Mouse (Mus musculus) embryo, embryonic 9.5 days (tissue): ENCODE data around the gene Eya2.

Experiments
- DNase-seq: peaks from one replicate; pipeline ENCODE4 v3.0.0-alpha.2; 2017; ENCODE audit errors: extremely low spot score

Eya2 gene

GRCm38 (mm10) chr2:165716688-165717087 is 121.9 kb downstream of the Eya2 start:
- no peak for DNase-seq

GRCm38 (mm10) chr2:165717182-165718176 is 122.6 kb downstream of the Eya2 start:
- DNase-seq, result no peak

GRCm38 (mm10) chr2:165719382-165719781 is 124.5 kb downstream of the Eya2 start:
- no peak for DNase-seq

GRCm38 (mm10) chr2:165721941-165722340 is 127.1 kb downstream of the Eya2 start:
- DNase-seq, result no peak

GRCm38 (mm10) chr2:165732552-165733238 is 137.9 kb downstream of the Eya2 start:
- DNase-seq, result no peak

- DNase-seq, result no peak
These were observed 138.9 kb downstream of the Eya2 start for GRCm38 (mm10) chr2:165733701-165734100.

- DNase-seq, result no peak
These were observed 141.5 kb downstream of the Eya2 start for GRCm38 (mm10) chr2:165736297-165736696.

GRCm38 (mm10) chr2:165740381-165740780 is 145.5 kb downstream of the Eya2 start:
- DNase-seq, result no peak

- DNase-seq, result peak; percentile 44
These were observed 146.2 kb downstream of the Eya2 start for GRCm38 (mm10) chr2:165740982-165741381.

GRCm38 (mm10) chr2:165741526-165742050 is 146.8 kb downstream of the Eya2 start:
- DNase-seq, result peak; percentile 26

- DNase-seq, result no peak
These were observed 147.5 kb downstream of the Eya2 start for GRCm38 (mm10) chr2:165742210-165742786.

- DNase-seq, result no peak
These were observed 150.7 kb downstream of the Eya2 start for GRCm38 (mm10) chr2:165745306-165746098.

- DNase-seq, result no peak
These were observed 153.1 kb downstream of the Eya2 start for GRCm38 (mm10) chr2:165747975-165748374.

GRCm38 (mm10) chr2:165748426-165748825 is 153.6 kb downstream of the Eya2 start:
- peak; percentile 33 for DNase-seq

- no peak for DNase-seq
These were observed 156.2 kb downstream of the Eya2 start for GRCm38 (mm10) chr2:165751068-165751467.

- DNase-seq, result no peak
These were observed 157.9 kb downstream of the Eya2 start for GRCm38 (mm10) chr2:165752704-165753103.

- DNase-seq, result no peak
These were observed 163.0 kb downstream of the Eya2 start for GRCm38 (mm10) chr2:165757799-165758198.

GRCm38 (mm10) chr2:165758534-165758933 is 163.7 kb downstream of the Eya2 start:
- peak; percentile 54 for DNase-seq

- no peak for DNase-seq
These were observed 164.7 kb downstream of the Eya2 start for GRCm38 (mm10) chr2:165759421-165759985.

GRCm38 (mm10) chr2:165768805-165769358 is 174.1 kb downstream of the Eya2 start:
- no peak for DNase-seq
